Mouse (Mus musculus) layer of hippocampus, adult 2 months (tissue): ENCODE results near the gene Fam3c. TPM values are rescaled to one million over a fixed set of nuclear protein-coding genes. Genes with fewer than 3 reads are reported as not detected.

ENCODE experiments used
- DNase-seq, 2 experiments: peaks; one replicate each; pipeline ENCODE4 v3.0.0; 2022; ENCODE audit warnings: low spot score in 2 of 2
- H3K27ac ChIP-seq: fragments of 200-600 bp; 2 replicates; pipeline ENCODE4 v1.8.1; 2022
- H3K4me3 ChIP-seq: fragments of 200-600 bp; 2 replicates; pipeline ENCODE4 v1.8.1; 2022; ENCODE audit warnings: mild to moderate bottlenecking
- CTCF ChIP-seq: fragments of 200-600 bp; conservative IDR thresholded peaks from 2 replicates; pipeline ENCODE4 v1.8.1; 2022; ENCODE audit warnings: antibody characterized with exemption, mild to moderate bottlenecking, moderate library complexity
- long read RNA-seq, 2 experiments: library from polyadenylated mRNA; stranded (forward); transcript quantifications; one replicate each; pipeline ENCODE4 v2.0.0; 2021; ENCODE audit warnings: borderline mapping rate in 2 of 2
- total RNA-seq, 2 experiments: library from RNA; stranded (reverse); gene quantifications; 2 replicates each; pipeline ENCODE4 v1.2.3; 2021

Fam3c gene
- 10 to 100 TPM; 61.7 to 63.5 TPM for total RNA-seq
- long read RNA-seq, experiment 1, transcript Fam3c-205 (10 exons, 2,826 nt): major isoform, 32 of 63 reads
- long read RNA-seq, experiment 1, partial matches to known transcripts: 2 of 63 reads
- long read RNA-seq, experiment 1, other reads (novel, unspliced or antisense): 29 of 63 reads
- long read RNA-seq, experiment 2, transcript Fam3c-205 (10 exons, 2,826 nt): major isoform, 40 of 83 reads
- long read RNA-seq, experiment 2, partial matches to known transcripts: 2 of 83 reads
- long read RNA-seq, experiment 2, other reads (novel, unspliced or antisense): 41 of 83 reads

DNA sequence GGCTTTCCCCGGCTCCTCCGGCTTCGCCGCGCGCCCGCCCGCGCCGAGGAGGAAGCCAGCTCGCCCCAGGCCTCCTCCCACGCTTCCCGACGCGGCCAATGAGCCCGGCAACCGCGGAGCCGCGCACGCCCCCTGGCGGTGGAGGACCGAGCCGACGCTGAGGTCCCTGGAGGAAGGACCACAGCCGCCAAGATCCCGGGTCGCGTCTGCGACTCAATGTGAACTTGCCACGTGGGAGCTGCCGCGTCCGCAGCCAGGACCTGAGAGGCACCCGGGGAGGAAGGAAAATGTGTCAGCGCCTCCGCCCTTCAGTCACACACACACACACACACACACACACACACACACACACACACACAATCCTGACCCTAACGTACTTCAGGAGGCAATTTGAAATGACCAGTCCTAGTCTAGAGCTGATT lies at the start of gene Fam3c:
Fam3c (minus strand) TSS at position 158 of the 422 bp plus-strand sequence.
- DNase-seq: peak; percentile 92 to 97
- peak within 1 kb of the TSS; percentile 81 for H3K4me3 ChIP-seq
- peak within 1 kb of the TSS; percentile 92 for H3K27ac ChIP-seq
- TF ChIP-seq CTCF: peak; percentile 88

DNA sequence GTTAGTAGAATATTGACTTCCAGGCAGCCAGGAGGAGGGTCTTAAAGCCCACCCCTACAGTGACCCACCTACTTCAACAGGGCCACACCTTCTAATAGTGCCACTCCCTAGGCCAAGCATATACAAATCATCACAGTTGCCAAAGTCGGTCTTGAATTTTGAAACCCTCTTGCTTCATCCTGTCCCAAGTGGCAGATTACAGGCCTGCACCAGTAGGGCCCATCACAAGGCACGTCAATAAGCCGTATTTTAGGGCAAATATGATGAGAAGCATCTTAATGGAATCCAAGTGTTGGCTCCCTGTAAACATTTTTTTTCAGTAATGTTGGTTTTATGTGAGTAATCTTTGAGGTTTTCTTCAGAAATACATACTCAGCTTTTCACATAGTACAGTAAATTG lies 49.0 kb upstream of the Fam3c start:
- Histone ChIP-seq H3K27ac (no peak overlapping the region), H3K4me3 (no peak overlapping the region)
- DNase-seq: no peak
- TF ChIP-seq CTCF: no peak

DNA sequence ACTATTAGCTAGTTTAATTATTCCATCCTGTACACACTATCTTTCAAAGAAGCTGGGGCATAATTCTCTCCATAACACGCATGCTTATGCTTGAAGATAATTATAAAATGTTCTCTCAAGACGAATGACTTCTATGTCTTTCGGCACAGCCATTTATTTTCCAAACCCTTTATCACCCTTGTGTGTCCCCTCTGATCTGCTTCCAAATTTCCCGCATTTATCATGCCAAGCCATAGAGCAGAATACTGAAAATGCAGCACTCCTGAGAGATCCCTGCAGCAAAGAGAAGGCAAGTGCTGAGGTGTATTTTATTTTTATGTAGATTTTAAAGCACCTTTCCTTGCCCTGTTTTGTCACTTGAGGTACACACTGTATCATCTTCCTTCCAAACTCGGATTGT lies 47.7 kb upstream of the Fam3c start:
- TF ChIP-seq CTCF: no peak
- no peak overlapping the region for H3K4me3 ChIP-seq
- H3K27ac ChIP-seq: no peak overlapping the region
- DNase-seq: no peak

DNA sequence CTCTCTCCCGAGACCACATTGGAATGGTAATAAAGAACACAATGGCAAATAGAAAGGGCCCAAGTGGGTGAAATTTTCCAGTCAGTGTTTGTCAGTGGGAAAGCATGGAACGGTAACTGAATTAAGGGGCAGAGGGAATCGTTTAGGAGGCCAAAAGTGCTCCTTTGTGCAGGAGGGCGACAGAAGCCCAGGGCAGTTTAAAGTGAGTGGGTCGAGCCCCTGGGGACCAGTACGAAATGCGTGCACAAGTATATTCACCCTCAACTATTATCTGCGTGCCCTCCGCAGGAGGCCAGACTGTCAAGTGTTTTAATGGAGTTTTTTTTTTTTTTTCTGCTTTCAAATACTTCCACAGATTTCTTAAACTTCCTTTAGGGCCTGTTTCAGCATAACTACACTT lies 47.3 kb upstream of the Fam3c start:
- no peak for DNase-seq

DNA sequence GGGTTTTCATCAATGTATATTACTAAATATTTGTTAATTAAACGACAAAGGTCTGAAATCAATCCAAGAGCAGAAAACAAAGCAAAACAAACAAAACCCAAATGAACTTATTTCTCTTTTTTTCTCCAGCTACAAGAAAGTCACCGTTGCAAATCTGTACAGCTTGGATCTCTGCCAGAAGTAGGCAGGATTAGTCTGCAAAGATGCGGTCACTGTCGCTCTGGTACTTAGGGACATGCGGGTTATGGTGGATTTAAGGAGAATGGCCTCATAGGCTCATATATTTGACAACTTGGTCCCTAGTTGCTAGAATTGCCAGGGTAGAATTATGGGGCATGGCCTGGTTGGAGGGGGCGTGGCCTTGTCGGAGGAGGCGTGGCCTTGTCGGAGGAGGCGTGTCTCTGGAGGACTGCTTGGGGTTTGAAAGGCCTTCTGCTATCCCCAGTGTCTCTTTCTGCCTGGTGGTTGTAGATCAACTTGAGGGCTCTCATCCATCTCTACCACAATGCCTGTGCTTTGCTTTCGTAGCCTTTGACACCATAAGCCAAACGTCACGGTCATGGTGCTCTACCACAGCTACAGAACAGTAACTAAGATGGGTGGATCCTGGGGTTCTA lies 46.6 kb upstream of the Fam3c start:
- no peak for DNase-seq
- Histone ChIP-seq H3K4me3 (no peak overlapping the region), H3K27ac (no peak overlapping the region)
- TF ChIP-seq CTCF: no peak

More for the DNA sequence above, 47.3 kb upstream of the Fam3c start:
- no peak for TF ChIP-seq CTCF
- Histone ChIP-seq H3K4me3 (no peak overlapping the region), H3K27ac (no peak overlapping the region)

DNA sequence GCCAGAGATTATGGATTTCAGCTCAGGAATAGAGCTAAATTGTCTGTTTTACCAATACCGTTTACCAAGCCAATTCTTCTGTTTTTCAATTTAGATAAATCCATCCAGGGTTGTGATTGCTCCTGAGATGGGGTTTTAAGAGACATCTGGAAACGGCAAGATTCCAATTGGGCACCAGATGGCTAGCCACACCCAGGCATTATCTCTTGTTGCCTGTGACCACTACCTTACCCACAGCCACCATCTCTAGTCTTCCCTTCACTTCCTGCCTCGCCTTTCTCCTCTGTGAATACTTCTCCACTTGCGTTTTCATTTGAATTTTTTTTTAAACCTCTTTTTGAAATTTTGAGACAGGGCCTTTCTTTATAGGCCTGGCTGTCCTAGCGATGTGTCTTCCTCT lies 46.0 kb upstream of the Fam3c start:
- H3K27ac ChIP-seq: no peak overlapping the region
- DNase-seq: no peak
- TF ChIP-seq CTCF: no peak
- H3K4me3 ChIP-seq: no peak overlapping the region

DNA sequence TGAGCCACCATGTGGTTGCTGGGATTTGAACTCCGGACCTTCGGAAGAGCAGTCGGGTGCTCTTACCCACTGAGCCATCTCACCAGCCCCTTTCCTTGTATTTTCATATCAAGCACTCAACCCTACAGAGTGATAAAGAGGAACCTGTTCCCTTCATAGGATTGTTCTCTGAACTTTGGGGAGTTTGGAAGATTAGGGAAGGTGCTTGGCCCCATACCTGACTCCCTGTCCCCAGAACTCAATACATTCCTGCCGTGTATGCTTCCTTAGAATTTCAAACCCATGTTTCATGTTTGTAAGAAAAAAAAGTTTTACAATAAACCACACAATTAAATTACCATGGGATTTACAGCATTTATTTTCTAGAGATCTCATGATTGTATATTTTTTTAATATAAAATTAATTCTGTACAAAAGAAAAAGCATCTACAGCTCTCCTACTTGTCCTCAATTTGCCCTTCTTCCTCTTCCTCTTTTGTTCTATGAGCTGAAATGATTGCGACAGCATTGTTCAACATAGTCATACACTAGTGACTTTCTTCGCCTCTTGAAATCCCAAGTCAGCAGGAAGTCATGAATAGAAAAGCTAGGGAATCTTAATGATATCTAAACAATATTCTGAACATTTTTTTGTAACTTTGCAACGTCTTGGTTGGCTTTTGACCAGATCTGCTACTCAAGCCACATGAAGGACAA lies 42.2 kb upstream of the Fam3c start:
- H3K27ac ChIP-seq: no peak overlapping the region
- no peak for TF ChIP-seq CTCF
- no peak overlapping the region for H3K4me3 ChIP-seq
- DNase-seq: no peak

DNA sequence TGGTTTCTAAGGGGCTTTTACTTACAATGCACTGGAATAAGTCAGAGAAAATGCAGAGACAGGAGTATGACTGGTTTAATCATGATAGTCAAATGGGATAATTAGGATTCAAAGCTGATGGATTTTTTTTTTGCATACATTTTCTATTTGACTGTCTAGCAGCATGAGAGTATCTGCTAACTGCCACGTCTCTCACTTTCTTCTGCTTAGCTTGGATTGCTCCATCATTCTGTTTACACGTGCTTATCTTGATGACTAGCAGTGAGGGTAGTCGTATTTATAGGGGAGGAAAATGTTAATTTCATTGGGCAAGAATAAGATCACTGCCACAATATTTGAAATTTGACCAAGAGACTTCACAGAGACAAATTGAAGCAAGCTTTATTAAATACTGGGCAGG lies 39.2 kb upstream of the Fam3c start:
- H3K4me3 ChIP-seq: no peak overlapping the region
- no peak overlapping the region for H3K27ac ChIP-seq
- DNase-seq: no peak
- TF ChIP-seq CTCF: no peak

DNA sequence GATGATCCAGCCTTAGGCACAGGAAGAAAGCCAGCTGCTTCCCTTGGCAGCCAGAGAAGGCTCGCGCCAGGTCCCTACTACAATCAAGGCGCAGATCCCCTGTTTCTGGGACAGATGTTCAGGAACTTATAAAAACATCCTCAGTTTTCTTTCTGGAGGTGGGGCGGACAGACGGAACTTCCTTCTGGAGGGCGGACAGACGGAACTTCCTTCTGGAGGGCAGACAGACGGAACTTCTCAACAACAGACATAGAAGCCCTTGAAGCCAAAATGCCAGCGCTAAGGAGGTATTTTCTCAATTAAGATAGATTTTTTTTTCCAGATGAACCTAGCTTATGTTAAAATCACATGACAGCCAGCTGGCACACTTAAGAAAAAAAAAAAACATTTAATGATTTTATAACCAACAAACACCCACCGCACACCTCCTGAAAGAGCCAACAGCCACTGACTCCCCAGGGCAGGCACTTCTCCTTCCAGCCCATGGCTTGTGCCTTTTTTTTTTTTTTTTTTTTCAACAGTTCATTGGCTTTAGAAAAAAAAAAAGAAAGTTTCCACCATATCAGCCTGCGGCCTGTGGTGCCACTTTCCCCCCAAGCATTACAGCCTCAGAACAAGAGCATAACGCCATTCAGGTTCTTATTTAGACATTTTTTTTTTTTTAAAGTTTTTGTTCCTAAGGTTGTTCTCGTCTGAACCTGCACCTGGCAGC lies 34.8 kb upstream of the Fam3c start:
- DNase-seq: no peak
- no peak for TF ChIP-seq CTCF

DNA sequence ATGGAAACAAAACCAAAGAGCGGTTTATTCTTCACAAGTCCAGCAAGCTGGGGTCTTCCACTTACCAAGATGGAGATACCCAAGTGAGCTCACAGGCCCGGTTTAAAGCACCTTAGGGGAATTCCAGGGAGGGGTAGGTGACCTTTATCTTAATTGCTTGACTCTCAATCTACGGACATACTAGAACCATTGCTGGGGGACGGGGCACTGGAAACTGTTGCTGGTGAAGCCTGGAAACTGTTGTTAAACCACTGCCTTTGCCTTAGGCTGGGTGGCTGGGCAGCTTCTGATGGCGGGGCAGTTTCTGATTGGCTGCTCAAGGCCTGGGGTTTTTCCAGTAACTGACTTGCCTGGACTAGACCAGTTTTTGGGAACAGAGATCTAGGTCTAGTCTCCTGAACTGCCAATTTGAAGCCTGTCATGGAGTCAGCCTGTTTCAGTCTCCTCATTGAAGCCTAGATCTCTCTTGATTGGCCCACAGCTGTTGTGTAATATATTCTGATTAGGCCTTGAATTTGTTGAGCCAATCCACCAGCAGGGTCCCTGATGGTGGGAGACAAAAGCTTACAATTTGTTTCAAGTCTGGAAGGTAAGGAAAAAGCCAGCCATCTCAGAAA lies 29.3 kb upstream of the Fam3c start:
- Histone ChIP-seq H3K4me3 (no peak overlapping the region), H3K27ac (no peak overlapping the region)
- TF ChIP-seq CTCF: no peak
- no peak for DNase-seq

More for the DNA sequence above, 34.8 kb upstream of the Fam3c start:
- H3K4me3 ChIP-seq: no peak overlapping the region
- H3K27ac ChIP-seq: no peak overlapping the region

DNA sequence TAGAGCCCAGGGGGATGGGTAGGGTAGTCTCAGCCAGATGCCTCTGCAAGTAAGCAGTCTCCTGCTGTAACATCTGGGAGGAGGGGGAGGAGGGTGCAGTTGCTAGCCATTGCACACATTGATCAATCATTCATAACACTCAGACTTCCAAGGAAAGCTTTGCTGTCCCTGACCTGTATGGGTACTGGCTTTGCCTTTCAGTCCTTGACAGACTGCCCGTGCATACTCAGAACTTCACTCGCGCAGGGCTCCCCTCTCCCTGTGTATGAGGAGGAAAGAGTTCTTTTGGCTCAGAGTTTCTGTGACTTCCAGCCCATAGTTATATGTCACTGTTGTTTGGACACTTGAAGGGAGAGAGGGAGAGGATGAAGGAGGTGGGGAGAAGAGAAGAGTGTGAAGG lies 24.2 kb upstream of the Fam3c start:
- DNase-seq: no peak
- no peak for TF ChIP-seq CTCF
- Histone ChIP-seq H3K27ac (no peak overlapping the region), H3K4me3 (no peak overlapping the region)

DNA sequence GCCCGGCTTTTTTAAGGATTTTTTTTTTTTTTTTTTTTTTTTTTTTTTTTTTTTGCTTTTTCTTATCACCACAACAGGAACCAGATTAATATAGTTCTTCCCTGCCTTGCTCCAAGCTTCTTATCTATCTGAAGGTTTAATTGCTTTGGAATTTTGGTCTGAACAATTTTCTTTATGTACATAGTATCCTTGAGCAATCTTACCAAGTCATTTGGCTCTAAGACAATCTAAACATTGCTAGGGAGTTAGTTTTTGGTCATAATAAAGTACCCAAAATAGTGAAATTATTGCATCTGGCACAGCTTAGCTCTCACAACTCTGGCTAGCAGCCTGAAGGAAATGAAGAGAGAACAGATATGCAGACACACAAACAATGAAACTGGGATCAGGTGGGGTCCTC lies 23.8 kb upstream of the Fam3c start:
- Histone ChIP-seq H3K4me3 (no peak overlapping the region), H3K27ac (no peak overlapping the region)
- no peak for DNase-seq
- TF ChIP-seq CTCF: no peak

DNA sequence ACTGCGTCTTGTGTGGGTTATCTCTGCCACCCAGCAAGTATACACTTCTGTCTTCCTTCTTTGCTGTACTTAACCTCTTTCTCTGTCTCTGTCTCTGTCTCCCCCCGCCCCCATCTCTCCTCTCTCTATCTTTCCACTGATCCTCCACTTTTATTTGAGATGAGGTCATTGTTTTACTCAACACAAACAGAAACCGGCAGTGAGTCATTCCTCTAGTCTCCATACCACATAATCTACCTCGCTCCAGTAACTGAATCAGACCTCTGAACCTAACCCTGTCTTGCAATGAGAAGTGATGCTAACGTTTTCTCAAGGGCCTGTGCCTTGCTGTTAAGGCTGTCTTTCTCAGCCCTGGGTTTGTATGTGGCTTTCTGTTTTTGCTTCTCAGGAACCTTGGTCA lies 22.4 kb upstream of the Fam3c start:
- no peak for DNase-seq
- no peak for TF ChIP-seq CTCF
- Histone ChIP-seq H3K27ac (no peak overlapping the region), H3K4me3 (no peak overlapping the region)
